26 mouse cellular contexts compared by ENCODE assay signal in the genomic region with DNA sequence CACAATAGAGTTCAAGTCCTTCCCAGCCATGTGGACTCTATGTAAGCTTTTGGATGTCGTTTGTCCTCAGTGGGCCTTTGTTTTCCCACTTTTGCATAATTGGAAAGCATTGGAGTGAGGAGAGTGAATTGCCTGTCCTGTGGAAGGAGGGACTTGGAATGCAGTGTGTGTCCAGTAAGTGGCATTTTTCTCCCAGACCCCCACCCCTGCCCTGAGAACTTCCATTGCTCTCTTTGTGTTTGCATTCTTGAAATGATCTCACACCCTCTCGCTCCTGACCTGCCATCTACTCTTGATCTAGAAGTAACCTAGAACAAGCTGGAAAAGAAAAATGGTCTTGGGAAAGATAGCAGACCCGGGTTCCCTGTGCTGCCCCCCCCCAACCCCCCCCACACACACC.
DNase-seq lines count a peak whose midpoint lies in the region; ATAC-seq and TF ChIP-seq lines count a peak whose summit lies in the region.
"Had no signal": no experiment of that assay in that cellular context is flagged by ENCODE, and none has a peak within 500 bp of the region (broad histone marks: within the 10 kb centered on the region; RNA-seq: fewer than 3 reads in every experiment).

No protein-coding gene starts in this region.

- peak overlapping the region; percentile 8; the same call in 1 of the 2 replicates for H3K27ac ChIP-seq in heart, embryonic 10.5 days
- H3K27ac ChIP-seq in hindbrain, embryonic 13.5 days = peak overlapping the region; percentile 48; the same call in 1 of the 2 replicates
- H3K27ac ChIP-seq in hindbrain, postnatal 0 days = no peak overlapping the region
- H3K27ac ChIP-seq: embryonic facial prominence, embryonic 12.5 days; embryonic facial prominence, embryonic 15.5 days; gastrocnemius, adult 2 months; hindbrain, embryonic 14.5 days; intestine, embryonic 15.5 days had no signal

- no peak for TF ChIP-seq CTCF in hindbrain, postnatal 0 days (IDR thresholded peaks at IDR 0.05; ENCODE audit: low read depth)

- DNase-seq in heart, embryonic 10.5 days (ENCODE audit: low spot score) = no peak
- no peak for DNase-seq in heart, adult 8-10 months (ENCODE audit: low spot score)
- no peak for DNase-seq in hindbrain, postnatal 0 days (ENCODE audit: low spot score)
- peak; percentile 7 for DNase-seq in retina, postnatal 1 day
- DNase-seq in retina, embryonic 14.5 days (ENCODE audit: low spot score) = no peak
- no peak for DNase-seq in spleen, postnatal 14 days (ENCODE audit: low spot score in 2 of 2)
- DNase-seq: adrenal gland, adult 2 months; adrenal gland, postnatal 14 days; B cell, adult 2 months; cerebellum, adult 11 months; cerebellum, adult 2 months; cerebellum, adult 9-11 months; cerebellum, postnatal 25 days; forebrain, postnatal 0 days; gastrocnemius, adult 2 months; gastrocnemius, postnatal 14 days; heart, adult 18-20 months; heart, postnatal 36 days had no signal

- no peaks in the 10 kb centered on the region for H3K9me3 ChIP-seq in heart, embryonic 10.5 days
- H3K9me3 ChIP-seq in hindbrain, embryonic 13.5 days = no peaks in the 10 kb centered on the region
- H3K9me3 ChIP-seq in hindbrain, postnatal 0 days (ENCODE audit: low read length) = no peaks in the 10 kb centered on the region
- H3K9me3 ChIP-seq: embryonic facial prominence, embryonic 12.5 days; embryonic facial prominence, embryonic 15.5 days; intestine, embryonic 15.5 days had no signal

- 71% methylated on average over 3 of the region's 3 CpGs for WGBS in heart, embryonic 10.5 days
- 49% methylated on average over 3 of the region's 3 CpGs for WGBS in hindbrain, embryonic 13.5 days
- WGBS in hindbrain, postnatal 0 days = 54% methylated on average over 3 of the region's 3 CpGs

- no peak overlapping the region for H3K9ac ChIP-seq in hindbrain, embryonic 13.5 days
- H3K9ac ChIP-seq in hindbrain, postnatal 0 days (replicated peaks; ENCODE audit: low read length) = no peak overlapping the region
- H3K9ac ChIP-seq: embryonic facial prominence, embryonic 12.5 days; embryonic facial prominence, embryonic 15.5 days; forebrain, postnatal 0 days; hindbrain, embryonic 14.5 days; intestine, embryonic 15.5 days had no signal

- no peak for ATAC-seq in hindbrain, embryonic 13.5 days (ENCODE audit: low FRiP score)
- ATAC-seq in hindbrain, postnatal 0 days = no peak
- ATAC-seq: forebrain, embryonic 14.5 days; forebrain, postnatal 0 days had no signal

- H3K27me3 ChIP-seq in heart, embryonic 10.5 days (ENCODE audit: insufficient read depth, poor library complexity, severe bottlenecking) = no peaks in the 10 kb centered on the region
- no peaks in the 10 kb centered on the region for H3K27me3 ChIP-seq in hindbrain, embryonic 13.5 days
- H3K27me3 ChIP-seq in hindbrain, postnatal 0 days (ENCODE audit: insufficient read depth, low read length) = no peaks in the 10 kb centered on the region
- H3K27me3 ChIP-seq: CH12.LX; embryonic facial prominence, embryonic 12.5 days; embryonic facial prominence, embryonic 15.5 days; intestine, embryonic 15.5 days had no signal

- peaks cover 8% of the 10 kb centered on the region; the same call in 1 of the 2 replicates for H3K4me1 ChIP-seq in heart, embryonic 10.5 days
- peaks cover 27% of the 10 kb centered on the region for H3K4me1 ChIP-seq in hindbrain, embryonic 13.5 days (replicated peaks)
- 0 out of 2 replicates have a peak, but pooled peaks cover 5% of the 10 kb centered on the region for H3K4me1 ChIP-seq in hindbrain, postnatal 0 days (ENCODE audit: insufficient read depth, low read length)

- H3K4me2 ChIP-seq in hindbrain, embryonic 13.5 days = no peak overlapping the region
- no peak overlapping the region for H3K4me2 ChIP-seq in hindbrain, postnatal 0 days (ENCODE audit: low read depth, low read length)
- H3K4me2 ChIP-seq: embryonic facial prominence, embryonic 12.5 days; embryonic facial prominence, embryonic 15.5 days; heart, embryonic 11.5 days; hindbrain, embryonic 14.5 days; intestine, embryonic 15.5 days had no signal

- H3K4me3 ChIP-seq in heart, embryonic 10.5 days = no peak overlapping the region
- H3K4me3 ChIP-seq in hindbrain, embryonic 13.5 days = no peak overlapping the region
- H3K4me3 ChIP-seq in hindbrain, postnatal 0 days (ENCODE audit: low read length) = no peak overlapping the region
- H3K4me3 ChIP-seq: embryonic facial prominence, embryonic 12.5 days; embryonic facial prominence, embryonic 15.5 days; gastrocnemius, adult 2 months; intestine, embryonic 15.5 days had no signal

- H3K36me3 ChIP-seq in heart, embryonic 10.5 days = peaks cover 4% of the 10 kb centered on the region; the same call in 1 of the 2 replicates
- H3K36me3 ChIP-seq in hindbrain, embryonic 13.5 days = no peaks in the 10 kb centered on the region
- no peaks in the 10 kb centered on the region for H3K36me3 ChIP-seq in hindbrain, postnatal 0 days (ENCODE audit: insufficient read depth, low read length)
- H3K36me3 ChIP-seq: embryonic facial prominence, embryonic 12.5 days; intestine, embryonic 15.5 days had no signal
